Mouse (Mus musculus) midbrain, embryonic 11.5 days (tissue): ENCODE data around the gene Mfn2. TPM values are rescaled to one million over a fixed set of nuclear protein-coding genes. Genes with fewer than 3 reads are reported as not detected.
A peak's percentile ranks its signal among the peaks of the same experiment; 100 is the strongest.

Experiments used
- ATAC-seq: fragments of 200-750 bp; cut with Nextera tagmentation; 2 replicates; pipeline ENCODE4 v1.8.0; 2017; ENCODE audit warnings: moderate TSS enrichment, moderate library complexity; ENCODE audit not compliant: low FRiP score
- DNase-seq: peaks from one replicate; pipeline ENCODE4 v3.0.0; 2015; ENCODE audit warnings: low spot score; ENCODE audit errors: missing footprints
- H3K27ac ChIP-seq: fragments of 300-500 bp; sonication (generic); 2 replicates; pipeline ENCODE4 v1.5.1; 2014; ENCODE audit warnings: low read depth, low read length
- H3K27me3 ChIP-seq: fragments of 300-500 bp; sonication (generic); 2 replicates; pipeline ENCODE4 v1.6.1; 2014; ENCODE audit warnings: mild to moderate bottlenecking, low read length, moderate library complexity, mixed read lengths; ENCODE audit not compliant: control insufficient read depth, insufficient read depth
- H3K36me3 ChIP-seq: fragments of 300-500 bp; sonication (generic); 2 replicates; pipeline ENCODE4 v1.6.1; 2014; ENCODE audit warnings: mild to moderate bottlenecking, low read length, moderate library complexity, mixed read lengths; ENCODE audit not compliant: control insufficient read depth, insufficient read depth
- H3K4me1 ChIP-seq: fragments of 300-500 bp; sonication (generic); 2 replicates; pipeline ENCODE4 v1.6.1; 2014; ENCODE audit warnings: low read length; ENCODE audit not compliant: control insufficient read depth, insufficient read depth
- H3K4me2 ChIP-seq: fragments of 300-500 bp; sonication (generic); 2 replicates; pipeline ENCODE4 v1.6.1; 2014; ENCODE audit warnings: mild to moderate bottlenecking, moderate library complexity
- H3K4me3 ChIP-seq: fragments of 300-500 bp; sonication (generic); 2 replicates; pipeline ENCODE4 v1.5.1; 2014; ENCODE audit warnings: low read depth, low read length
- H3K9ac ChIP-seq: fragments of 300-500 bp; sonication (generic); 2 replicates; pipeline ENCODE4 v1.6.1; 2014; ENCODE audit warnings: low read length
- H3K9me3 ChIP-seq: fragments of 300-500 bp; sonication (generic); 2 replicates; pipeline ENCODE4 v1.6.1; 2016; ENCODE audit warnings: low read length; ENCODE audit not compliant: control insufficient read depth
- WGBS: fragments of 180-500 bp; shearing (Covaris S2); extraction: QIAGEN DNeasy Blood & Tissue Kit; methylation state at CpG from one replicate; pipeline ENCODE4 v1.1.7; 2014; 5-methylcytosine and 5-hydroxymethylcytosine counted together
- polyA plus RNA-seq: library from polyadenylated mRNA; unstranded; fragments of >200 nt; fragmentation: Nextera tagmentation; extraction: Ambion mirVana; gene quantifications from 2 replicates; pipeline ENCODE4 v1.2.1, GENCODE M21; 2014

Mfn2 gene
- polyA plus RNA-seq, 1 experiment from 2014 or later, result 42.4 TPM

GRCm38 (mm10) chr4:147927705-147928104 lies 23.2 kb upstream of the Mfn2 start:
- Histone ChIP-seq H3K9me3 (no peaks in the 10 kb centered on the region), H3K27me3 (no peaks in the 10 kb centered on the region), H3K4me1 (no peaks in the 10 kb centered on the region), H3K4me3 (no peak overlapping the region), H3K4me2 (no peak overlapping the region), H3K36me3 (no peaks in the 10 kb centered on the region), H3K27ac (no peak overlapping the region), H3K9ac (no peak overlapping the region)
- DNase-seq (no peak), ATAC-seq (peak; percentile 40)
- WGBS, result 45% methylated on average over 8 of the region's 8 CpGs

- H3K4me3 ChIP-seq, result no peak overlapping the region
- no peak overlapping the region for H3K27ac ChIP-seq
- ATAC-seq (no peak), DNase-seq (no peak)
- 0 out of 2 replicates have a peak, but pooled peaks cover 2% of the 10 kb centered on the region for H3K4me1 ChIP-seq
- H3K4me2 ChIP-seq, result no peak overlapping the region
- no peaks in the 10 kb centered on the region for H3K9me3 ChIP-seq
- H3K27me3 ChIP-seq, result no peaks in the 10 kb centered on the region
- WGBS, result 80% methylated on average over 11 of the region's 11 CpGs
- no peaks in the 10 kb centered on the region for H3K36me3 ChIP-seq
- H3K9ac ChIP-seq, result no peak overlapping the region
Measured at GRCm38 (mm10) chr4:147922341-147922740, 17.8 kb upstream of the Mfn2 start.

- Histone ChIP-seq H3K4me2 (no peak overlapping the region), H3K27ac (no peak overlapping the region), H3K9me3 (no peaks in the 10 kb centered on the region), H3K4me3 (no peak overlapping the region), H3K4me1 (0 out of 2 replicates have a peak, but pooled peaks cover 2% of the 10 kb centered on the region), H3K27me3 (no peaks in the 10 kb centered on the region), H3K36me3 (no peaks in the 10 kb centered on the region), H3K9ac (no peak overlapping the region)
- ATAC-seq, result peak; percentile 51
- no peak for DNase-seq
- WGBS, result 35% methylated on average over 10 of the region's 10 CpGs
Measured at GRCm38 (mm10) chr4:147920973-147921372, 16.5 kb upstream of the Mfn2 start.

GRCm38 (mm10) chr4:147918459-147919121 lies 14.1 kb upstream of the Mfn2 start:
- WGBS, result 64% methylated on average over 7 of the region's 7 CpGs
- Histone ChIP-seq H3K4me1 (0 out of 2 replicates have a peak, but pooled peaks cover 2% of the 10 kb centered on the region), H3K4me2 (no peak overlapping the region), H3K27ac (no peak overlapping the region), H3K4me3 (no peak overlapping the region), H3K36me3 (no peaks in the 10 kb centered on the region), H3K27me3 (no peaks in the 10 kb centered on the region), H3K9ac (no peak overlapping the region), H3K9me3 (no peaks in the 10 kb centered on the region)
- ATAC-seq (peak; percentile 41; the same call in 1 of the 2 replicates), DNase-seq (no peak)

GRCm38 (mm10) chr4:147909486-147909885 lies 5.0 kb upstream of the Mfn2 start:
- DNase-seq (no peak), ATAC-seq (no peak)
- Histone ChIP-seq H3K4me2 (no peak overlapping the region), H3K27ac (no peak overlapping the region), H3K36me3 (no peaks in the 10 kb centered on the region), H3K4me1 (peaks cover 3% of the 10 kb centered on the region), H3K4me3 (no peak overlapping the region), H3K27me3 (no peaks in the 10 kb centered on the region), H3K9me3 (no peaks in the 10 kb centered on the region), H3K9ac (no peak overlapping the region)
- 87% methylated on average over 5 of the region's 5 CpGs for WGBS

- H3K4me2 ChIP-seq, result no peak overlapping the region
- no peaks in the 10 kb centered on the region for H3K9me3 ChIP-seq
- WGBS, result 84% methylated on average over 5 of the region's 5 CpGs
- DNase-seq, result no peak
- peaks cover 3% of the 10 kb centered on the region; the same call in 1 of the 2 replicates for H3K36me3 ChIP-seq
- no peaks in the 10 kb centered on the region for H3K27me3 ChIP-seq
- H3K4me1 ChIP-seq, result peaks cover 8% of the 10 kb centered on the region
- no peak overlapping the region for H3K4me3 ChIP-seq
- no peak overlapping the region for H3K27ac ChIP-seq
- no peak for ATAC-seq
- no peak overlapping the region for H3K9ac ChIP-seq
Measured at GRCm38 (mm10) chr4:147906230-147906629, 1.7 kb upstream of the Mfn2 start.

GRCm38 (mm10) chr4:147905090-147905659 lies 671 bp upstream of the Mfn2 start:
- 1% methylated on average over 8 of the region's 8 CpGs for WGBS

GRCm38 (mm10) chr4:147903601-147904000 lies 903 bp downstream of the Mfn2 start:
- H3K27ac ChIP-seq, result no peak overlapping the region
- ATAC-seq (no peak), DNase-seq (no peak)
- WGBS, result 88% methylated on average over 3 of the region's 3 CpGs
- peak overlapping the region; percentile 84; the same call in 1 of the 2 replicates for H3K9ac ChIP-seq
- no peaks in the 10 kb centered on the region for H3K27me3 ChIP-seq
- H3K4me3 ChIP-seq, result peak overlapping the region; percentile 93
- H3K4me2 ChIP-seq, result peak overlapping the region; percentile 74
- H3K9me3 ChIP-seq, result no peaks in the 10 kb centered on the region
- H3K36me3 ChIP-seq, result peaks cover 6% of the 10 kb centered on the region; the same call in 1 of the 2 replicates
- H3K4me1 ChIP-seq, result peaks cover 8% of the 10 kb centered on the region

More at GRCm38 (mm10) chr4:147905090-147905659, 671 bp upstream of the Mfn2 start:
- peak; percentile 44 for ATAC-seq
- Histone ChIP-seq H3K4me2 (peak overlapping the region; percentile 50), H3K4me1 (peaks cover 8% of the 10 kb centered on the region), H3K27ac (no peak overlapping the region), H3K9ac (peak overlapping the region; percentile 53), H3K27me3 (no peaks in the 10 kb centered on the region), H3K4me3 (peak overlapping the region; percentile 93), H3K9me3 (no peaks in the 10 kb centered on the region), H3K36me3 (peaks cover 3% of the 10 kb centered on the region; the same call in 1 of the 2 replicates)
- DNase-seq, result no peak

GRCm38 (mm10) chr4:147902906-147903500 lies 1.5 kb downstream of the Mfn2 start:
- 93% methylated on average over 12 of the region's 12 CpGs for WGBS
- no peak overlapping the region for H3K9ac ChIP-seq
- H3K4me2 ChIP-seq, result no peak overlapping the region
- H3K27ac ChIP-seq, result no peak overlapping the region
- H3K4me1 ChIP-seq, result peaks cover 8% of the 10 kb centered on the region
- peaks cover 6% of the 10 kb centered on the region; the same call in 1 of the 2 replicates for H3K36me3 ChIP-seq
- H3K4me3 ChIP-seq, result no peak overlapping the region
- H3K9me3 ChIP-seq, result no peaks in the 10 kb centered on the region
- no peak for DNase-seq
- no peaks in the 10 kb centered on the region for H3K27me3 ChIP-seq
- no peak for ATAC-seq
